Mouse (Mus musculus): ENCODE data around the gene Pparg. TPM values are rescaled to one million over a fixed set of nuclear protein-coding genes. Genes with fewer than 3 reads are reported as not detected.

Gene Pparg
- polyA plus RNA-seq, 1 experiment from 2014 or later, result 6.4 TPM

DNA sequence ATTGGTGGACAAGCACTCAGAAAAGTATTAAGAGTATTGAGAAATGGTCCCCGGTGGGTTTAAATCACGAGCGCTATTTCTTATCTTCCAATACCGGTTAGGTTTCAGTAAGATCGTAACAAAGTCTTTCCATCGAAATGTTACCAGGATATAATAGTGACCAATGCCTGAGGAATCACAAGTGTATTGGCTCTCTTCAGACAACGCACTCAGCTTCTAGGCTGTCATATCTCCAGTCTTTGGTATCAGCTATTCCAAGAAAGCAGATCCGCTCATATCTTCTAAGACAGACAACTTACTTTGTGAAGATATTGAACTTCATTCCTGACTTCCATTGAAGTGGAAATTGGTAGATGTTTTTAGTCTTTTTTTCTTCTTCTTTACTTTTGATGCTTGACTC, 15.7 kb upstream of the Pparg start:
- 93% methylated on average over 8 of the region's 8 CpGs for WGBS
- Histone ChIP-seq H3K9me3 (ENCODE audit: low read length) (no peaks in the 10 kb centered on the region), H3K36me3 (ENCODE audit: insufficient read depth, low read length) (no peaks in the 10 kb centered on the region), H3K4me1 (ENCODE audit: insufficient read depth, low read length) (peaks cover 22% of the 10 kb centered on the region; the same call in 1 of the 2 replicates), H3K4me2 (replicated peaks; ENCODE audit: low read depth, low read length) (no peak overlapping the region), H3K9ac (replicated peaks; ENCODE audit: low read length) (no peak overlapping the region), H3K4me3 (ENCODE audit: low read length) (no peak overlapping the region), H3K27ac (ENCODE audit: low read length) (no peak overlapping the region), H3K27me3 (ENCODE audit: insufficient read depth, low read length) (no peaks in the 10 kb centered on the region)
- ATAC-seq (ENCODE audit: low FRiP score, low TSS enrichment), result no peak

DNA sequence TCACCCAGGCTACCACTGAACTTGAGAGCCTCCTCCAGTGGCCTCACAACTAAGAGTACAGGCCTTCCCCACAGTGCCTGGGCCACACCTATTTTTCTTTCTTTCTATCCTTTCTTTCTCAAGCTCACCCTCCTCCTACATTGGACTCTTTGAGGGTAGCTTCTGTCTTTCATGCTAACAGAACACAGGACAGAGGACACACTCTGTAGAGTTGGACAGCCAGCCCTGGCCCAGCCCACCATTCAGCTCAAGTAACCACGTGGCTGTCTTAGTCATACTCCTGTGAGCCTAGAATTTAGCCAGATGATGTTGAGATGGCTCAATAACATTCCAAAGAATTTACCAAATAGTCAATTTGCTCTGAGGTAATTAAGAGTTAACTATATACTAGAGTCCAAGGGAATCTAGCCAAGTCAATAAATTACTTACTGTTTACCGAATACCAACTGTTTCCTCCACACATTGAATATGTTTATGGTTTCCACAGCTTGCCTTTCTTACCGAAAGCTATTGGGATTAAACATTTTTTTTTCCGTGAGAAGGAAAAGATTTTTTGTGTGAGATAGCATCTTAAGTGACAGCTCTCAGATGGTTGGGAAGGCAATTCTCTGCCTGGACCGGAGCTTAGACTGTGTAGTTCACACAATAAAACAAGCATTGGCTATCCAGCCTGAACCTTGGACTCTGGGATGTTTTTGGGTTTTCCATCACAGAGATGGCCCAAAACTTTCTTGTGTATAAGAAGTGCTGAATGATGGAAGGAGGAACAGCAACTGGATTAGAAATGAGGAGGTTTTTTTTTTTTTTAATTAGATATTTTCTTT, 10.9 kb upstream of the Pparg start:
- WGBS, result 34% methylated on average over 5 of the region's 5 CpGs
- peaks cover 14% of the 10 kb centered on the region; the same call in 1 of the 2 replicates for H3K4me1 ChIP-seq (ENCODE audit: insufficient read depth, low read length)
- H3K4me3 ChIP-seq (ENCODE audit: low read length), result no peak overlapping the region
- peak; percentile 67 for ATAC-seq (ENCODE audit: low FRiP score, low TSS enrichment)
- H3K27ac ChIP-seq (ENCODE audit: low read length), result peak overlapping the region; percentile 72
- H3K36me3 ChIP-seq (ENCODE audit: insufficient read depth, low read length), result no peaks in the 10 kb centered on the region
- H3K9me3 ChIP-seq (ENCODE audit: low read length), result no peaks in the 10 kb centered on the region
- H3K27me3 ChIP-seq (ENCODE audit: insufficient read depth, low read length), result no peaks in the 10 kb centered on the region
- no peak overlapping the region for H3K4me2 ChIP-seq (replicated peaks; ENCODE audit: low read depth, low read length)
- no peak overlapping the region for H3K9ac ChIP-seq (replicated peaks; ENCODE audit: low read length)

DNA sequence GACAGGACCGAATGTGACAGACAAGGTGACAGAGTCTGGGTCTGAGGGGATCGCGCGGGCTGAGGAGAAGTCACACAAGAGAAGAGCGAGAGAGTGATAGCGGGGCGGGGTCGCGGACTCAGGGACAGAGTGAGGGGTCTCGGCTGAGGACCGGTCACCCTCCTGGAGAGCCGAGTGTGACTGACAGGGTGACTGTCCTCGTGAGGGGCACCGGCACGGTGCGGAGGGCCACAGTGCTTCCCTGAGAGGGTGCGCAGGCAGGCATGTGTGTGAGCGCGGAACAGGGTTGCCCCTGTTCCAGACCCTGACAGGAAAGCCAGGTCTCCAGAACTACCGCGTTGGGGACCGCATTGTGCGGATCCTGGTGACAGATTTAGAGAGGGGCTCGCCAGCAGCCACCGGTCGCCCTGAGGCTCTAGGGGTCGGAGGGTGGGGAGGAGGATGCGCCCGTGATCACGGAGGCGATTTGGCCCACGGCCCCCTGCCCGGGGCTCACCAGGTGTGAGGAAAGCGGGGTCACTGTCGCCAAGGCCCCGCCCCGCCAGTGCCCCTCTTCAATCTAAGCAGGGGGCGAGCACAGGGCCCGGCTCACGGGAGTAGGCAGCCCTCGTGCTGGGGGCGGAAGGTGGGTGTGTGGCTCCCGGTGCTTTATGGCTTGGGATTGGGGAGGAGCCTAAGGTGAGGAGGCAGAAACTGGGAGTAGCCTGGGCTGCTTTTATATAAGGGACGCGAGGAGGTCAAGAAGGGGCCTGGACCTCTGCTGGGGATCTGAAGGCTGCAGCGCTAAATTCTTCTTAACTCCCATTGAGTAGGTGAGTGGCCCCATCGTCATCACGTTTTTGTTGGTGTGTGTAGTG, 1.1 kb downstream of the Pparg start:
- Histone ChIP-seq H3K27ac (ENCODE audit: low read length) (no peak overlapping the region), H3K9ac (replicated peaks; ENCODE audit: low read length) (peak overlapping the region; percentile 79), H3K36me3 (ENCODE audit: insufficient read depth, low read length) (no peaks in the 10 kb centered on the region), H3K27me3 (ENCODE audit: insufficient read depth, low read length) (peaks cover 7% of the 10 kb centered on the region; the same call in 1 of the 2 replicates), H3K4me1 (ENCODE audit: insufficient read depth, low read length) (peaks cover 10% of the 10 kb centered on the region), H3K9me3 (ENCODE audit: low read length) (peaks cover 6% of the 10 kb centered on the region; the same call in 1 of the 2 replicates), H3K4me3 (ENCODE audit: low read length) (peak overlapping the region; percentile 70), H3K4me2 (replicated peaks; ENCODE audit: low read depth, low read length) (peak overlapping the region; percentile 99)
- WGBS, result 2% methylated on average over 48 of the region's 48 CpGs
- ATAC-seq (ENCODE audit: low FRiP score, low TSS enrichment), result peak; percentile 86

- no peak overlapping the region for H3K4me2 ChIP-seq (replicated peaks; ENCODE audit: low read depth, low read length)
- 66% methylated on average over 3 of the region's 3 CpGs for WGBS
- no peak overlapping the region for H3K27ac ChIP-seq (ENCODE audit: low read length)
- ATAC-seq (ENCODE audit: low FRiP score, low TSS enrichment), result no peak
- peaks cover 3% of the 10 kb centered on the region; the same call in 1 of the 2 replicates for H3K27me3 ChIP-seq (ENCODE audit: insufficient read depth, low read length)
- no peak overlapping the region for H3K9ac ChIP-seq (replicated peaks; ENCODE audit: low read length)
- H3K36me3 ChIP-seq (ENCODE audit: insufficient read depth, low read length), result no peaks in the 10 kb centered on the region
- H3K4me1 ChIP-seq (ENCODE audit: insufficient read depth, low read length), result peaks cover 2% of the 10 kb centered on the region; the same call in 1 of the 2 replicates
- no peak overlapping the region for H3K4me3 ChIP-seq (ENCODE audit: low read length)
- H3K9me3 ChIP-seq (ENCODE audit: low read length), result no peaks in the 10 kb centered on the region
Measured at GRCm38 (mm10) chr6:115366869-115367610, 6.3 kb downstream of the Pparg start.

DNA sequence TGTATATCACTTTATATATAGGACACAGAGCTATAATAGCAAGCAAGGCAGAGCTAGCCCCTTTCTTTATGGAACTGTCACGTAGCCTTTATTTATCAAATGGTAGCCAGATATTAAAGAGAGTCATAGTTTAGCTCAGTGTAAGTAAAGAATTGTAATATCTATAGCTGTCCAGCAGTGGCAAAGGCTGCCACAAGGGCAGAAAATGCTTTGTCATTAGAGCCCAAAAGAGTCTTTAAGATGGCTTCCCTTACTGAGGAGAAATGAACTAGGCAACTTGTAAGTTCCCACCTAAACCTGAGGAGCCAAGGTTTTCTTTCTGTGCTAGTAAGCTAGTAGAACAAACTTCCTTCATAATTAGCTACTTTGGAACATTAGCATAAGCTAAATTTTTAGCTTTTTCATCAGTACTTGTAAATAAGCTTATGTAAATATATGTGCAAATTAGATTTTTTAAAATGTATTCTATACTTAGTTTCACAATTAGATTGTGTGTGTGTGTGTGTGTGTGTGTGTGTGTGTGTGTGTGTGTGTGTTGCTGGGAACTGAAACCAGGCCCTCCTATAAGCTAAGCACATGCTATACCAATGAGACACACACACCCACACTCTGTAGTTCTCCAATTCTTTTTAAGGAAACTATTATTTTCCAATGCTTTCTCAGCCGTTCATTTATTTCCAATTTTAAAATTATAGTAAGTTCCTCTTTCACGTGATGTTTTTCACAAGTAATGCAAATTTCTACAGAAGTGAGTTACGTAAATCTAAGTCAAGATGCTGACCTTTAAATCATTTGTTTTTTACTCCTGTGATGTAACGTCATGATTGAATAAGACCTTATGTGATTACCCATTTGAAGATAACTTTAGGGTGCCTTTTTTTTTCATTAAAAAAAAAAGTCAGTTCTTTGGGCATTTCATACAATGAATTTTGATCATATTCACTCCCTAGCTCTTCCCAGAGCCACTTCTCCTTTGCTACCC, 14.4 kb downstream of the Pparg start:
- Histone ChIP-seq H3K36me3 (ENCODE audit: insufficient read depth, low read length) (no peaks in the 10 kb centered on the region), H3K9me3 (ENCODE audit: low read length) (no peaks in the 10 kb centered on the region), H3K4me3 (ENCODE audit: low read length) (no peak overlapping the region), H3K9ac (replicated peaks; ENCODE audit: low read length) (no peak overlapping the region), H3K4me2 (replicated peaks; ENCODE audit: low read depth, low read length) (no peak overlapping the region), H3K27me3 (ENCODE audit: insufficient read depth, low read length) (no peaks in the 10 kb centered on the region), H3K4me1 (ENCODE audit: insufficient read depth, low read length) (no peaks in the 10 kb centered on the region), H3K27ac (ENCODE audit: low read length) (no peak overlapping the region)
- no peak for ATAC-seq (ENCODE audit: low FRiP score, low TSS enrichment)
- 78% methylated on average over 5 of the region's 5 CpGs for WGBS

DNA sequence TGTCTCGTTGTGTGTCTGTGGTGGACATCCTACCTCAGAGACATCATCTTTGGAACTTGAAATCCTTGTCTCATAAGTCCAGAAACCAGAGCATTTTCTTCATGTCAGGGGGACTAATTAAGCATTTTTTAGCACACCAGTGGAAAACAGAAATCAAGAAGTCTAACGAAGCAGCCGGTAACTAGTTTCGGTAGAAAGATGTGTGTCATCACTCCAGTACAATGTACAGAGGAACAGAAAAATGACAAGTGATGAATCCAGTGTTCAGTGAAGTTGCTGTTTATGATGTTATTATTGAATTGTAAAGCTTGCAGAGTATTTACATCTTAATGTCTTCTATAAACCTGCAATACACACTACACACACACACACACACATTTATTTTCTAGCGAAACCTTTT, 19.8 kb downstream of the Pparg start:
- Histone ChIP-seq H3K4me2 (replicated peaks; ENCODE audit: low read depth, low read length) (no peak overlapping the region), H3K27ac (ENCODE audit: low read length) (no peak overlapping the region), H3K4me1 (ENCODE audit: insufficient read depth, low read length) (0 out of 2 replicates have a peak, but pooled peaks cover 3% of the 10 kb centered on the region), H3K4me3 (ENCODE audit: low read length) (no peak overlapping the region), H3K9me3 (ENCODE audit: low read length) (no peaks in the 10 kb centered on the region), H3K27me3 (ENCODE audit: insufficient read depth, low read length) (no peaks in the 10 kb centered on the region), H3K9ac (replicated peaks; ENCODE audit: low read length) (no peak overlapping the region), H3K36me3 (ENCODE audit: insufficient read depth, low read length) (no peaks in the 10 kb centered on the region)
- ATAC-seq (ENCODE audit: low FRiP score, low TSS enrichment), result no peak
- WGBS, result 88% methylated on average over 5 of the region's 5 CpGs

- no peak overlapping the region; the same call in 1 of the 2 replicates for H3K27ac ChIP-seq (ENCODE audit: low read length)
- ATAC-seq (ENCODE audit: low FRiP score, low TSS enrichment), result no peak
- H3K4me2 ChIP-seq (replicated peaks; ENCODE audit: low read depth, low read length), result no peak overlapping the region
- no peaks in the 10 kb centered on the region for H3K27me3 ChIP-seq (ENCODE audit: insufficient read depth, low read length)
- peaks cover 6% of the 10 kb centered on the region; the same call in 1 of the 2 replicates for H3K4me1 ChIP-seq (ENCODE audit: insufficient read depth, low read length)
- no peak overlapping the region for H3K9ac ChIP-seq (replicated peaks; ENCODE audit: low read length)
- no peak overlapping the region for H3K4me3 ChIP-seq (ENCODE audit: low read length)
- no peaks in the 10 kb centered on the region for H3K36me3 ChIP-seq (ENCODE audit: insufficient read depth, low read length)
- 50% methylated on average over 5 of the region's 5 CpGs for WGBS
- H3K9me3 ChIP-seq (ENCODE audit: low read length), result no peaks in the 10 kb centered on the region
Measured at GRCm38 (mm10) chr6:115382712-115383111, 22.0 kb downstream of the Pparg start.

GRCm38 (mm10) chr6:115389945-115390540, 29.3 kb downstream of the Pparg start:
- Histone ChIP-seq H3K4me1 (ENCODE audit: insufficient read depth, low read length) (peaks cover 4% of the 10 kb centered on the region; the same call in 1 of the 2 replicates), H3K4me2 (replicated peaks; ENCODE audit: low read depth, low read length) (no peak overlapping the region), H3K9me3 (ENCODE audit: low read length) (no peaks in the 10 kb centered on the region), H3K27ac (ENCODE audit: low read length) (no peak overlapping the region), H3K4me3 (ENCODE audit: low read length) (no peak overlapping the region), H3K36me3 (ENCODE audit: insufficient read depth, low read length) (no peaks in the 10 kb centered on the region), H3K27me3 (ENCODE audit: insufficient read depth, low read length) (no peaks in the 10 kb centered on the region), H3K9ac (replicated peaks; ENCODE audit: low read length) (no peak overlapping the region)
- WGBS, result 71% methylated on average over 4 of the region's 4 CpGs
- no peak for ATAC-seq (ENCODE audit: low FRiP score, low TSS enrichment)
